In genomic region chr11:70236717-70237116, GRCm38 (mm10) we compare ENCODE assay signal across 8 mouse cellular contexts. TPM values are rescaled to one million over a fixed set of nuclear protein-coding genes. Genes with fewer than 3 reads are reported as not detected.
DNase-seq lines count a peak whose midpoint lies in the region; ATAC-seq and TF ChIP-seq lines count a peak whose summit lies in the region.

No protein-coding gene starts in this region.

- peaks cover 10% of the 10 kb centered on the region for H3K4me1 ChIP-seq in lung, adult 2 months (ENCODE audit: control insufficient read depth, insufficient read depth, low read length)
- H3K4me1 ChIP-seq in embryonic facial prominence, embryonic 12.5 days = peaks cover 39% of the 10 kb centered on the region
- H3K4me1 ChIP-seq in intestine, embryonic 15.5 days (replicated peaks) = peaks cover 18% of the 10 kb centered on the region; the same call in 1 of the 2 replicates
- H3K4me1 ChIP-seq in midbrain, embryonic 16.5 days (ENCODE audit: control insufficient read depth, insufficient read depth, low read length) = peaks cover 28% of the 10 kb centered on the region

- intact Hi-C loops in left cerebral cortex, postnatal 25 days (cut with DNase I) = loop anchor here (10.0 kb wide), 1 partner anchor 408 kb away; the partner anchor contains the start of genes Rnf167 and Slc25a11

- no peak for TF ChIP-seq CTCF in lung, adult 2 months (IDR thresholded peaks at IDR 0.05; ENCODE audit: insufficient read depth, low read length)

- peak overlapping the region; percentile 4 for H3K4me3 ChIP-seq in lung, adult 2 months (replicated peaks; ENCODE audit: extremely low read depth, low read depth, low read length)
- peak overlapping the region; percentile 88 for H3K4me3 ChIP-seq in embryonic facial prominence, embryonic 12.5 days
- peak overlapping the region; percentile 92 for H3K4me3 ChIP-seq in intestine, embryonic 15.5 days (replicated peaks)
- peak overlapping the region; percentile 94 for H3K4me3 ChIP-seq in midbrain, embryonic 16.5 days (ENCODE audit: low read depth, low read length)

- H3K27me3 ChIP-seq in embryonic facial prominence, embryonic 12.5 days = no peaks in the 10 kb centered on the region
- H3K27me3 ChIP-seq in intestine, embryonic 15.5 days (replicated peaks) = no peaks in the 10 kb centered on the region
- H3K27me3 ChIP-seq in midbrain, embryonic 16.5 days (ENCODE audit: control insufficient read depth, insufficient read depth, low read depth, low read length) = no peaks in the 10 kb centered on the region

- H3K9me3 ChIP-seq in embryonic facial prominence, embryonic 12.5 days = no peaks in the 10 kb centered on the region
- H3K9me3 ChIP-seq in intestine, embryonic 15.5 days = no peaks in the 10 kb centered on the region
- H3K9me3 ChIP-seq in midbrain, embryonic 16.5 days (replicated peaks; ENCODE audit: control insufficient read depth, low read length, poor library complexity, severe bottlenecking) = no peaks in the 10 kb centered on the region

- no peak for DNase-seq in lung, adult 2 months
- DNase-seq in lung, postnatal 25 days (ENCODE audit: low spot score) = no peak
- no peak for DNase-seq in thymus, postnatal 25 days
- DNase-seq in right cerebral cortex, adult 18-20 months = no peak
- no peak for DNase-seq in left cerebral cortex, postnatal 25 days (ENCODE audit: low spot score in 2 of 2)

- peaks cover 19% of the 10 kb centered on the region for H3K36me3 ChIP-seq in embryonic facial prominence, embryonic 12.5 days
- no peaks in the 10 kb centered on the region for H3K36me3 ChIP-seq in intestine, embryonic 15.5 days
- H3K36me3 ChIP-seq in midbrain, embryonic 16.5 days (ENCODE audit: control insufficient read depth, insufficient read depth, low read length) = peaks cover 13% of the 10 kb centered on the region

- TF ChIP-seq POLR2A in lung, adult 2 months (IDR thresholded peaks at IDR 0.05; ENCODE audit: borderline replicate concordance, extremely low read depth, low read depth, low read length) = no peak

- ATAC-seq in embryonic facial prominence, embryonic 12.5 days (ENCODE audit: insufficient number of reproducible peaks, insufficient read depth, low FRiP score, low TSS enrichment) = no peak
- no peak for ATAC-seq in intestine, embryonic 15.5 days
- ATAC-seq in midbrain, embryonic 16.5 days = no peak

- peak overlapping the region; percentile 86 for H3K4me2 ChIP-seq in embryonic facial prominence, embryonic 12.5 days (replicated peaks)
- H3K4me2 ChIP-seq in intestine, embryonic 15.5 days (replicated peaks) = peak overlapping the region; percentile 69
- peak overlapping the region; percentile 99 for H3K4me2 ChIP-seq in midbrain, embryonic 16.5 days (ENCODE audit: low read length)

- H3K9ac ChIP-seq in embryonic facial prominence, embryonic 12.5 days = peak overlapping the region; percentile 81
- H3K9ac ChIP-seq in intestine, embryonic 15.5 days = peak overlapping the region; percentile 94
- H3K9ac ChIP-seq in midbrain, embryonic 16.5 days (ENCODE audit: low read depth, low read length) = peak overlapping the region; percentile 88

- 15% methylated on average over 7 of the region's 7 CpGs for WGBS in lung, adult 2 months
- 45% methylated on average over 7 of the region's 7 CpGs for WGBS in embryonic facial prominence, embryonic 12.5 days
- 43% methylated on average over 7 of the region's 7 CpGs for WGBS in intestine, embryonic 15.5 days
- 16% methylated on average over 7 of the region's 7 CpGs for WGBS in midbrain, embryonic 16.5 days

- H3K27ac ChIP-seq in embryonic facial prominence, embryonic 12.5 days = peak overlapping the region; percentile 92; the same call in 1 of the 2 replicates
- H3K27ac ChIP-seq in intestine, embryonic 15.5 days = no peak overlapping the region; the same call in 1 of the 2 replicates
- H3K27ac ChIP-seq in midbrain, embryonic 16.5 days (ENCODE audit: low read length) = peak overlapping the region; percentile 93

RNA-seq across cellular contexts. Expression of gene 0610010K14Rik, which starts 1.0 kb away (rescaled TPM):
- 79.0 and 80.9 TPM in 2 replicates for polyA plus RNA-seq in lung, adult 2 months (2012; rRNA removed)
- polyA plus RNA-seq in embryonic facial prominence, embryonic 12.5 days (2016; fragmentation: Nextera tagmentation; extraction: Ambion mirVana) = 193 and 202 TPM in 2 replicates
- 133 and 138 TPM in 2 replicates for polyA plus RNA-seq in intestine, embryonic 15.5 days (2015; fragmentation: Nextera tagmentation; extraction: Ambion mirVana)
- 165 and 167 TPM in 2 replicates for polyA plus RNA-seq in midbrain, embryonic 16.5 days (2015; fragmentation: Nextera tagmentation; extraction: Ambion mirVana)
- total RNA-seq in left cerebral cortex, postnatal 25 days (2021) = 10 to 100 TPM; 45.9 to 47.1 TPM

RNA-seq across cellular contexts. Expression of gene Gm21988, which starts 2.9 kb away (rescaled TPM):
- polyA plus RNA-seq in lung, adult 2 months (2012; rRNA removed) = 6.6 and 7.2 TPM in 2 replicates
- 9.9 and 13.2 TPM in 2 replicates for polyA plus RNA-seq in embryonic facial prominence, embryonic 12.5 days (2016; fragmentation: Nextera tagmentation; extraction: Ambion mirVana)
- 8.8 and 10.6 TPM in 2 replicates for polyA plus RNA-seq in intestine, embryonic 15.5 days (2015; fragmentation: Nextera tagmentation; extraction: Ambion mirVana)
- polyA plus RNA-seq in midbrain, embryonic 16.5 days (2015; fragmentation: Nextera tagmentation; extraction: Ambion mirVana) = 12.0 and 12.7 TPM in 2 replicates
- 1 to 10 TPM; 5.2 to 6.0 TPM for total RNA-seq in left cerebral cortex, postnatal 25 days (2021)

RNA-seq across cellular contexts. Expression of gene Rnasek, which starts 2.9 kb away (rescaled TPM):
- 143 and 168 TPM in 2 replicates for polyA plus RNA-seq in lung, adult 2 months (2012; rRNA removed)
- 136 and 148 TPM in 2 replicates for polyA plus RNA-seq in embryonic facial prominence, embryonic 12.5 days (2016; fragmentation: Nextera tagmentation; extraction: Ambion mirVana)
- 196 and 226 TPM in 2 replicates for polyA plus RNA-seq in intestine, embryonic 15.5 days (2015; fragmentation: Nextera tagmentation; extraction: Ambion mirVana)
- polyA plus RNA-seq in midbrain, embryonic 16.5 days (2015; fragmentation: Nextera tagmentation; extraction: Ambion mirVana) = 368 and 379 TPM in 2 replicates
- 100 to 1,000 TPM; 261 to 273 TPM for total RNA-seq in left cerebral cortex, postnatal 25 days (2021)

RNA-seq across cellular contexts. Expression of gene Bcl6b, which starts 7.1 kb away (rescaled TPM):
- polyA plus RNA-seq in lung, adult 2 months (2012; rRNA removed) = 21.9 and 25.6 TPM in 2 replicates
- 10.7 and 10.8 TPM in 2 replicates for polyA plus RNA-seq in embryonic facial prominence, embryonic 12.5 days (2016; fragmentation: Nextera tagmentation; extraction: Ambion mirVana)
- 11.1 and 11.9 TPM in 2 replicates for polyA plus RNA-seq in intestine, embryonic 15.5 days (2015; fragmentation: Nextera tagmentation; extraction: Ambion mirVana)
- 5.1 and 5.3 TPM in 2 replicates for polyA plus RNA-seq in midbrain, embryonic 16.5 days (2015; fragmentation: Nextera tagmentation; extraction: Ambion mirVana)
- total RNA-seq in left cerebral cortex, postnatal 25 days (2021) = 1 to 10 TPM; 1.7 to 2.2 TPM

RNA-seq across cellular contexts. Expression of gene Slc16a13, which starts 15.9 kb away (rescaled TPM):
- 9.2 and 11.3 TPM in 2 replicates for polyA plus RNA-seq in lung, adult 2 months (2012; rRNA removed)
- polyA plus RNA-seq in embryonic facial prominence, embryonic 12.5 days (2016; fragmentation: Nextera tagmentation; extraction: Ambion mirVana) = 12.8 and 13.3 TPM in 2 replicates
- polyA plus RNA-seq in intestine, embryonic 15.5 days (2015; fragmentation: Nextera tagmentation; extraction: Ambion mirVana) = 13.2 and 16.0 TPM in 2 replicates
- polyA plus RNA-seq in midbrain, embryonic 16.5 days (2015; fragmentation: Nextera tagmentation; extraction: Ambion mirVana) = 12.7 and 13.6 TPM in 2 replicates
- 1 to 10 TPM; 7.0 to 8.3 TPM for total RNA-seq in left cerebral cortex, postnatal 25 days (2021)

Comparison
In these comparisons a context has a peak if more than half of its experiments do, and no peak if none do; other contexts are left out.
1. H3K4me3 ChIP-seq: peak in every context shown above with its lines; median percentile 94 in midbrain, embryonic 16.5 days; 92 in intestine, embryonic 15.5 days; 88 in embryonic facial prominence, embryonic 12.5 days; 4 in lung, adult 2 months.